Mouse (Mus musculus) C2C12 (cell line): ENCODE measurements around the gene Fam183b. TPM values are rescaled to one million over a fixed set of nuclear protein-coding genes. Genes with fewer than 3 reads are reported as not detected.

Source experiments
- H3K27me3 ChIP-seq: one replicate; pipeline ENCODE4 v1.6.1; 2011; ENCODE audit not compliant: control insufficient read depth, insufficient read depth, insufficient read length
- H3K36me3 ChIP-seq: one replicate; pipeline ENCODE4 v1.6.1; 2011; ENCODE audit not compliant: control insufficient read depth, insufficient read depth
- H3K4me3 ChIP-seq: one replicate; pipeline ENCODE4 v1.5.1; 2011; ENCODE audit warnings: mild to moderate bottlenecking, control low read depth; ENCODE audit not compliant: poor library complexity, insufficient read depth, severe bottlenecking
- H3K79me2 ChIP-seq: one replicate; pipeline ENCODE4 v1.6.1; 2011; ENCODE audit not compliant: control insufficient read depth, insufficient read depth
- H3K79me3 ChIP-seq: one replicate; pipeline ENCODE4 v1.6.1; 2011; ENCODE audit warnings: low read depth, control low read depth
- H3ac ChIP-seq: one replicate; pipeline ENCODE3; 2011; ENCODE audit warnings: low read depth; ENCODE audit not compliant: control insufficient read depth, insufficient read length
- CEBPB ChIP-seq: IDR thresholded peaks from one replicate; pipeline ENCODE4 v1.6.1; 2011; ENCODE audit warnings: low read depth, mild to moderate bottlenecking, control low read depth, moderate library complexity
- CTCF ChIP-seq: IDR thresholded peaks from one replicate; pipeline ENCODE4 v1.5.1; 2011; ENCODE audit not compliant: control insufficient read depth, insufficient read depth, insufficient read length
- FOSL1 ChIP-seq: IDR thresholded peaks from one replicate; pipeline ENCODE4 v1.8.0; 2011; ENCODE audit warnings: mild to moderate bottlenecking, low read length; ENCODE audit not compliant: poor library complexity, insufficient read depth, severe bottlenecking
- MAX ChIP-seq: IDR thresholded peaks from one replicate; pipeline ENCODE4 v1.6.1; 2011; ENCODE audit warnings: mild to moderate bottlenecking, control low read depth
- MYOD1 ChIP-seq: IDR thresholded peaks from one replicate; pipeline ENCODE4 v1.6.1; 2011; ENCODE audit warnings: low read depth; ENCODE audit not compliant: control insufficient read depth, insufficient read length
- MYOG ChIP-seq: IDR thresholded peaks from one replicate; pipeline ENCODE4 v1.6.1; 2011; ENCODE audit not compliant: control insufficient read depth, insufficient read length; ENCODE audit errors: extremely low read depth
- USF1 ChIP-seq: IDR thresholded peaks from one replicate; pipeline ENCODE4 v1.6.1; 2011; ENCODE audit warnings: low read depth, mild to moderate bottlenecking, control low read depth, moderate library complexity
- polyA plus RNA-seq: library from polyadenylated mRNA; unstranded; fragments of >200 nt; fragmentation: generic; extraction: Trizol; gene quantifications from one replicate; pipeline ENCODE4 v1.2.1, GENCODE M21; 2012; ENCODE audit warnings: missing spikeins

Fam183b gene
- polyA plus RNA-seq, 1 experiment: not detected

DNA sequence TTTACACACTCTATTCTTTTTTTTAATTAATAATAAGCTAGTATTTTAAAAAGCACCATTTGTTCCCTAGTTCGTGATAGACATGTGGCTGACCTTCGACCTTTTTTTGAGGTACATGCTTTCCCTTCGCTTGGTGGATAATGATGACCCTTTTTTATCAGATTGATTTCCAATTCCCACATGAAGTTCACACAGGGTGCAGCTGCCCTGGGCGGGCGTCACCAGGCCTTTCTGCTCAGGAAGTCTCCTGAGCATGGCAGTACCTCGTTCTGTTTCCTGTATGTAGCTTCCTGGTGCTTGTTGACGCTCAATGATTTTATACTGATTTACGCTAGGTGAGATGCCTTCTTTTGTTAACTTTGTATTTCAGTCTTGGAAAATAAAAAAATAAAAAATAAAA is 13.4 kb downstream of the Fam183b start:
- no peaks in the 10 kb centered on the region for H3K79me2 ChIP-seq
- no peak overlapping the region for H3K4me3 ChIP-seq
- no peak overlapping the region for H3ac ChIP-seq
- H3K27me3 ChIP-seq: no peaks in the 10 kb centered on the region
- no peak for TF ChIP-seq MYOG
- no peak for TF ChIP-seq MYOD1
- TF ChIP-seq CEBPB: no peak
- TF ChIP-seq MAX: no peak
- TF ChIP-seq CTCF: no peak
- no peak for TF ChIP-seq USF1
- TF ChIP-seq FOSL1: no peak
- H3K79me3 ChIP-seq: no peaks in the 10 kb centered on the region
- no peaks in the 10 kb centered on the region for H3K36me3 ChIP-seq

DNA sequence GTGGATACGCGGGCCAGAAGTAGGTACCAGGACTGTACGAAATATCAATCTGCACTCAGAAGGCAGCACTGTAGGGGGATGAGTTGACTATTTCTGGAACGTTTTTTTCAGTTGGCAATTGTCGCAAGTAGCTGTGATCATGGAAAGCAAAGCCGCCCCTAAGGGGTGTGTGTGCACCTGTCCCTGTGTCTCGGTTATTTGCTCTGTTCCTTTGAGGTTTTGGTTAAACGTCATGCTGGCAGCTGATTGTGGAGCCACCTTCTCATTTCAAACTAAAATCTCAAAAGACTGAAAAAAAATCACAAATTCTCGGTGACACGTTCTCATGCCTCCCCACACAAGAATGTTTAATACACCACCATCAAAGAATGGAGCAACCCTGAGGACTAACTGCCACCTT is 14.1 kb downstream of the Fam183b start:
- H3K79me3 ChIP-seq: no peaks in the 10 kb centered on the region
- H3K4me3 ChIP-seq: no peak overlapping the region
- no peaks in the 10 kb centered on the region for H3K36me3 ChIP-seq
- TF ChIP-seq MAX (no peak), MYOD1 (no peak), USF1 (no peak), CTCF (no peak), MYOG (no peak)
- H3K27me3 ChIP-seq: no peaks in the 10 kb centered on the region
- H3ac ChIP-seq: no peak overlapping the region
- H3K79me2 ChIP-seq: no peaks in the 10 kb centered on the region

DNA sequence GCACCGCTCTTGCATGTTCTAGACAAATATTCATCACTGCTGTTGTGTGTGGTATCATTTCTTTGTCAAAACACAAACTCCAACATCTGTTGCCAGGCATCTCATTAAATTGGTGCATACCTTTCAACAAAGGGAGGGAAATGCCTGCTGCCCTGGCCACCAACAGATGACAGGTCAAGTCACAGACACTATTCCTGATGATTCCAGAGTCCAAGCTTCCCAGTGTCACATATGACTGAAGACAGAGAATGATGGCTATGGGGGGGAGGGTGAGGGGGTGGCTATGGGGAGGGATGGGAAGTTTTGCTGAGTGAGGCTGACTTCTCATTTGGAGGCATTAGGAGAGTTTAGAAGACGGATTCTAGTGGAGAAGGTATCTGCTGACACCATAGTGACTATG is 17.6 kb downstream of the Fam183b start:
- H3K79me3 ChIP-seq: no peaks in the 10 kb centered on the region
- TF ChIP-seq MYOG (no peak), USF1 (no peak), MAX (no peak), CTCF (no peak), FOSL1 (no peak), CEBPB (no peak), MYOD1 (no peak)
- no peaks in the 10 kb centered on the region for H3K79me2 ChIP-seq
- H3K36me3 ChIP-seq: no peaks in the 10 kb centered on the region
- no peak overlapping the region for H3ac ChIP-seq
- H3K27me3 ChIP-seq: no peaks in the 10 kb centered on the region
- no peak overlapping the region for H3K4me3 ChIP-seq

DNA sequence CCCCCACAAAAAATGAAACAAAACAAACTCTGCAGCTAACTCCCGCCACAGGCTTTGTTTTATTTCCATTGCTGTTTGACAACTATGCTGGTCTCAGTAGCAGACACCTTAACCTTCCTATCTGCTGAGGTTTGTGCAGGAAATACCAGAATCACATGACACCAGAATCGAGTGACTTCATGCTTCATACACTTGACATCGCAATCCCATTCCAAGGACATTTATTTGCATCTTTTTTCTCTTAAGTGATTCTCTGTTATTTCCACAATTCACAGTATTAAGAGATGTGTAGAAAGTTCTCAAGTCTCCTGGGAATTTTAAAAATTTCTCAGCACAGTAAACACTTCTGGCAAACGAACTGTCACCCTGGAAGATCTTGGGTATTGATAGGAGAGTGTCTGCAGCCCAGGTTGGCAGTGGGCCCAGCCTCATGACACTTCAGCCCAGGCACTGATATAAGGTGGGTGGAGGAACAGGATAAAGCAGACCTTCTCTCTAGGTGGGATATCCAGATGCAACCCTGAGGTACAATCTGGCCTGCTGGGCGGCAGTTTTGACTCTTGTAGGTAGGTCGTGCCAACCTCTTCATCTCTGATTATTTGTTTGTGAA is 19.2 kb downstream of the Fam183b start, which contains the start of gene Olfr314:
Gene Olfr314 (plus strand): TSS at position 473 of the 610 bp plus-strand sequence.
- Histone ChIP-seq H3ac (no peak within 1 kb of the TSS), H3K27me3 (peaks cover 8% of the 10 kb centered on the region), H3K4me3 (no peak within 1 kb of the TSS), H3K79me3 (no peaks in the 10 kb centered on the region), H3K79me2 (no peaks in the 10 kb centered on the region), H3K36me3 (no peaks in the 10 kb centered on the region)
- TF ChIP-seq MYOG: no peak
- TF ChIP-seq CEBPB: no peak
- no peak for TF ChIP-seq USF1
- TF ChIP-seq FOSL1: no peak
- TF ChIP-seq CTCF: no peak
- TF ChIP-seq MYOD1: no peak
- TF ChIP-seq MAX: no peak

DNA sequence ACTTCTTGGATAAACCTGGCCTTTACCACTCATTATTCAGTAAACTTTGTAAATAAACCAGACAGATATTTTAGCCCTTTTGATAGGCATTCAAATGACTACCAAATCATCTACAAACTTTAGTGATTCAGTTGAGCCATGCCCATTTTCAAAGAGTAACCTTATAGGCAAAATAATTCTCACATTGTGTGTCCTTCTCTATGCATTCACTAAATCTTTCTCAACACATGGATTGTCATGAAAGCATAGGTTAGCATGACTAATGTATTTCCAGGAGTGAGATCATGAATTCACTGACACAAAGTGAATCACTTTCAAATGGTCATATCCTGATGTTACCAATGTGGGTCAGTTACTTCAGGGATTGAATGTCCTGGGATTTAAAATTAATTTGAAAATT is 28.9 kb downstream of the Fam183b start, which contains the start of gene Olfr315:
Gene Olfr315 (plus strand): TSS at position 301 of the 400 bp plus-strand sequence.
- no peak for TF ChIP-seq CEBPB
- TF ChIP-seq CTCF: no peak
- no peak for TF ChIP-seq MAX
- no peak for TF ChIP-seq USF1
- TF ChIP-seq MYOD1: no peak
- no peak for TF ChIP-seq MYOG
- no peak for TF ChIP-seq FOSL1
- Histone ChIP-seq H3K36me3 (no peaks in the 10 kb centered on the region), H3K79me2 (no peaks in the 10 kb centered on the region), H3K79me3 (no peaks in the 10 kb centered on the region), H3K27me3 (no peaks in the 10 kb centered on the region), H3K4me3 (no peak within 1 kb of the TSS), H3ac (no peak within 1 kb of the TSS)
